Mouse (Mus musculus): ENCODE measurements around the gene Glycam1. TPM values are rescaled to one million over a fixed set of nuclear protein-coding genes. Genes with fewer than 3 reads are reported as not detected.

The Glycam1 gene
- total and polyA plus RNA-seq, 3 experiments, result not detected

Other genes with a start within 250 kb of the Glycam1 start
- 4.4 and 5.2 TPM in 2 replicates for gene Zfp385a, start 225.0 kb downstream of the Glycam1 start, total RNA-seq (2012; rRNA removed)
- 10 to 100 TPM in 1 of 2 experiments, not detected in 1; 54.0 TPM for gene Zfp385a, start 225.0 kb downstream of the Glycam1 start, polyA plus RNA-seq (2012; ENCODE audit: insufficient read depth in 1 of 2, insufficient read length in 2 of 2, low read depth in 1 of 2, low replicate concordance in 2 of 2, missing spikeins in 1 of 2)
- 6.0 and 6.7 TPM in 2 replicates for gene Itga5, start 198.3 kb downstream of the Glycam1 start, total RNA-seq (2012; rRNA removed)
- 10 to 100 TPM in 1 of 2 experiments, not detected in 1; 17.4 TPM for gene Itga5, start 198.3 kb downstream of the Glycam1 start, polyA plus RNA-seq (2012; ENCODE audit: insufficient read depth in 1 of 2, insufficient read length in 2 of 2, low read depth in 1 of 2, low replicate concordance in 2 of 2, missing spikeins in 1 of 2)
- gene Gtsf1, start 134.6 kb downstream of the Glycam1 start, total RNA-seq (2012; rRNA removed), result 0.15 TPM in 1 of 2 replicates, not detected in the other
- not detected for gene Gtsf1, start 134.6 kb downstream of the Glycam1 start, polyA plus RNA-seq (2012; ENCODE audit: insufficient read depth in 1 of 2, insufficient read length in 2 of 2, low read depth in 1 of 2, low replicate concordance in 2 of 2, missing spikeins in 1 of 2)
- gene Gtsf2, start 116.6 kb downstream of the Glycam1 start, total RNA-seq (2012; rRNA removed), result not detected in 2 replicates
- not detected for gene Gtsf2, start 116.6 kb downstream of the Glycam1 start, polyA plus RNA-seq (2012; ENCODE audit: insufficient read depth in 1 of 2, insufficient read length in 2 of 2, low read depth in 1 of 2, low replicate concordance in 2 of 2, missing spikeins in 1 of 2)
- 17.8 and 17.9 TPM in 2 replicates for gene Nckap1l, start 111.3 kb downstream of the Glycam1 start, total RNA-seq (2012; rRNA removed)
- 10 to 100 TPM in 1 of 2 experiments, not detected in 1; 27.1 TPM for gene Nckap1l, start 111.3 kb downstream of the Glycam1 start, polyA plus RNA-seq (2012; ENCODE audit: insufficient read depth in 1 of 2, insufficient read length in 2 of 2, low read depth in 1 of 2, low replicate concordance in 2 of 2, missing spikeins in 1 of 2)
- gene Pde1b, start 62.0 kb downstream of the Glycam1 start, total RNA-seq (2012; rRNA removed), result 1.8 and 2.4 TPM in 2 replicates
- 1 to 10 TPM in 1 of 2 experiments, not detected in 1; 4.5 TPM for gene Pde1b, start 62.0 kb downstream of the Glycam1 start, polyA plus RNA-seq (2012; ENCODE audit: insufficient read depth in 1 of 2, insufficient read length in 2 of 2, low read depth in 1 of 2, low replicate concordance in 2 of 2, missing spikeins in 1 of 2)
- not detected in 2 replicates for gene Ppp1r1a, start 27.1 kb downstream of the Glycam1 start, total RNA-seq (2012; rRNA removed)
- not detected for gene Ppp1r1a, start 27.1 kb downstream of the Glycam1 start, polyA plus RNA-seq (2012; ENCODE audit: insufficient read depth in 1 of 2, insufficient read length in 2 of 2, low read depth in 1 of 2, low replicate concordance in 2 of 2, missing spikeins in 1 of 2)
- gene Mucl1, start 190.4 kb upstream of the Glycam1 start, total RNA-seq (2012; rRNA removed), result not detected in 2 replicates
- not detected for gene Mucl1, start 190.4 kb upstream of the Glycam1 start, polyA plus RNA-seq (2012; ENCODE audit: insufficient read depth in 1 of 2, insufficient read length in 2 of 2, low read depth in 1 of 2, low replicate concordance in 2 of 2, missing spikeins in 1 of 2)

Data from MEL (cell line).